Mouse (Mus musculus) cerebellum, adult 9-10 months (tissue): ENCODE data around the gene Anpep.

ENCODE experiments used
- DNase-seq: peaks from one replicate; pipeline ENCODE4 v3.0.0; 2022

Gene Anpep

DNA sequence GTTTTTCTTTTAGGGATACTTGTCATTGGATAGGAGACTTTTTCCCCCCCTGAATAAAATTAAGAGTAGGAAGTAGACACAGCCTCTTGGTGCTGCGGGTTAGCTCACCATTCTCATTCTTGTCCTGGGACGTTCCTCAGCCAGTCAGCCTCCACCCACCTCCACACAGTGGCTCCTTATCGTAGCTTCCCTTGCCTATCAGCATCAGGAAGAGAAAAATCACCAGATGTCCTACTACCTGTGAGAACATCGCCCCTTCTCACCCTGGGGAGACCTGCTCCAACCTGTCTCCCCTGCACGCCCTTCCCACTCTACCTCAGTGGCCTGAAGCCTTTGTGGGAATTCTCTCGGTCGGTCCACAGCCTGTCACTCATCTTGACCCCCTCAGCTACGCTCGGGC is at the start of gene Anpep:
Gene Anpep (minus strand): TSS at position 249 of the 400 bp plus-strand sequence.
- DNase-seq = no peak

DNA sequence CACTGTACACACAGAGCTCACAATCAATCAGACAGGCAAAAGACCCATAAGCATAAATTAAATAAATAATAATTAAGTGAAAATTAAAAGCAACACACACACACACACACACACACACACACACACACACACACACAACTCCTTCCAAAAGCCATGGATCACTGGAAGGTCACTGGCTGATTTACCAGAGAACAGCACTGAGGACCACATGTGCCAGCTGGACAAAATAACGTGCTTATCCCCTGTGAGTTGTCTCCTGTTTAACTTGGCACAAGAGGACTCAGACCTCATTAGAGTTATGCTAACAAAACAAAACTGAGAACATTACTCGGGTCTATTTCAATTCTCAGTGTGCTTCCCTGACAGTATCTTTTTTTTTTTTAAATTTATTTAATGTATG is 46.5 kb upstream of the Anpep start:
- DNase-seq = no peak

DNA sequence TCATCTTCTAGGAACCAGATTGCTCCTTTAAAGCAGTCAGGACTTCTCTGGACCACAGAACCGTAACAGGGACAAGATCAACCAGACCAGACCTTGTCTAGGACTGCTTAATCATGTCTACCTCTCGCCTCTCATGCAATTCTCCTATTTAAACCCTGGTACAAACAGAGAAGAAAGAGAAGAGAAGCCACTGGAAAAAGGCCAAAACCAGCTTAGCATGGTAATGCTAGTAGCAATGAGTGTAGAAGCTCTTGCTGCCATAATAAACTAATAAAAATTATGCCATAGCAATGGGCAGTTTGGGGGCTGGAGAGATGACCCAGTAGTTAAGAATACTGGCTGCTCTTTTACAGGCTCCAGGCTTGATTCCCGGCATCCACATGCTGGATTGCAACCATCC is 46.1 kb upstream of the Anpep start:
- no peak for DNase-seq

DNA sequence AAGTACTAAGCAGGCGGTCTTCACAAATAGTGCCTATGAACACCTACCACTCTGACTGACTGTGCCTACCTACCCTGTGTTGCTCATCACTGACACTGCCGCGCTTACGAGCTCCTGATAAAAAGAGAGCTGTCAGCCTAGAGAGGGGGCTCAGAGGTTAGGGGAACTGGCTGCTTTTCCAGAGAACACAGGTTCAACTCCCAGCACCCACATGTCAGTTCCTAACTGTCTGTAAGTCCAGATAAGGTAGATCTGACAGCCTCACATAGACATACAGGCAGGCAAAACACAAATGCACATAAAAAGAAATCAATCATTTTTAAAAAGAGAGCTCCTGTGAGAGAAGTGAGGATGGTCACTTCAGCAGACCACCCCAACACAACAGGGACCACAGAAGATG is 44.3 kb upstream of the Anpep start:
- no peak for DNase-seq

- no peak for DNase-seq
Observed at GRCm38 (mm10) chr7:79903160-79903792, 42.4 kb upstream of the Anpep start.

GRCm38 (mm10) chr7:79900753-79901152 is 39.9 kb upstream of the Anpep start:
- DNase-seq = no peak

GRCm38 (mm10) chr7:79895225-79895624 is 34.4 kb upstream of the Anpep start:
- no peak for DNase-seq

GRCm38 (mm10) chr7:79894790-79895189 is 33.9 kb upstream of the Anpep start:
- DNase-seq = no peak

DNA sequence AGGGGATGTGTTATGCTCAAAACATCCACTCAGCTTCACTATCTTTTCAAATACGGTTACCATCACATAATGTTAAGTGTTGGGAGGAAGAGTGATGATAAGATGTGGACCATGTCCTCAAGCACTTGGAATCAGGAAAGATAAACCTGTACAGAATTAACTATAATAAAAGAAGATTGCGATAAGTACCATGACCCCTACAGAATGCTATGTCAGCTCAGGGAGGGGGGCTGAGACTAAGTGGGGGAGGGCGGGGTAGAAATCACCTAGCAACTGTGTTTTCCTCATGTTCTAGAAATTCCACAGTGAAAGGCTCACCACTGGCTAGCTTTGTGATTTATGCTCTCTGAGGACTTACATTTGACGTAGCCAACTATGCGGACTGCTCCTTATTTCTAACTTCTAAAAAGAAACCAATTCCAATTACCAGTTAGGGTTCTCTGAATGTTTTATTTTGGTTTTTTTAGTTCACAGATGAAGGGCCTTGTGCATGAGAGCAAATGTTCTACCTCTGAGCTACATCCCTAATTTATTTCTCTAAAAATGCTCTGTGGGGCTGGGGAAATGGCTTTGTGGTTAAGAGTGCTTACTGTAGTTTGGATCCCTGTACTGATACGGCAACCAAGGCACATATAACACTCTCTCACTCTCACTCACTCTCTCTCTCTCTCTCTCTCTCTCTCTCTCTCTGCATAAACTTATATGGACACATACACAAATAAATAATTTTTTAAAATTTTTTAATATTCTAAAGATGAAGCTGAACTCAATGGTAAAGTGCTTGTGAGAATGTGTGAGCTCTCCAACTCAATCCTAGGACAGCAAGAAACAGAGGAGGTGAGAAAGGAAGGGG is 31.9 kb upstream of the Anpep start:
- DNase-seq = no peak

DNA sequence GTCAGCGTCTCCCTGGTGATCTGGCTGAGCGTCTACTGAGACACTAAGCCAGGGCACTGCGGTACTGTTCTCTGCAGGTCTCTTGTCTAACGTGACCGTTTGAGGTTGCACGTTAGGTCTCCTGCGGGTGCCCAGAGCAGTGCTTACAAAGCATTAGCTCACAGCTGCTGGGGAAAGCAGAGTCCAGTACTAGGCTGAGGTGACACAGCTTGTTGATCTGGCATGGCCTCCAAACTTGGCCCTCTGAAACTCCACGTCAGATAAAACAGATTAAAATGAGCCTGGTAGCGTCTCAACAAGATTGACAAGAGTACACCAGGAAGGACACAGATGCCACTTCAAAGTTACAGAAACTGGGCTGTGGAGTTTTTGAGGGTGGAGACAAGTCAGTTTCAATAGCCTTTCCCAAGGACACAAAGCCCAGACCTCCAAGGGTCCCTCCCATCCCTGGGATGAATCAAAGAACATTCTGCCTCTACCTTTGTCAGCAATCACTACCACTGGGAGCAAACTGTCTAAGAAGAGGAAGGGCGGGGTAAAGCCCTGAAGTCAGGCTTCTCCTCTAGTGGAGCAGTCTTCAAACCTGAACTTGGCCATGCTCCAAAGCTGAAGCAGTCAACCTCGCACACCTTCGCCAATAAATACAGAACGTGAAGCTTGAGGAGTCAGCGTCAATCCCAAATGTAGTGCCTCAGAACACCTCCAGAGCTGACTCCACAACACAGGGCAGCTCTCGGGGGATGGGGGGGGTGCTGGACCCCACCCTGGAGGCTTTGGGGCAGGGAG is 29.8 kb upstream of the Anpep start:
- no peak for DNase-seq

DNA sequence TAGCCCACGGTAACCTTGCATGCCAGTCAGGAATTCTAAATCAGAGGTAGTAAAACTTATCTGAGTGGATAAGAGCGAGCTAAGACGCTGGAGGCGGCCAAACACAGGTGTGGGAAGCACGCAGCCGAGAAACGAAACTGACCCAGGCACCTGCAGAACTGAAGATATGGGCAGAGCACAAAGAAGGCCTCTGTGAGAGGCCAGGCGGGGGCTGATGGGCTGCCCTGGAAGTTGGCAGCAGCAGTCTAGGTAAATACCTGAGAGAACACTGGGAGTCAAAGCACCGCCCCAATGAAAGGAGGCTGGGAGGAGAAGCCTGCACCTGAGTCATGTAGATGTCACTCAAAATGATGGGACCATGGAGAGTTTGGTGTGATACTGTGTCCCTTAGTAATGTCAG is 27.7 kb upstream of the Anpep start:
- no peak for DNase-seq

DNA sequence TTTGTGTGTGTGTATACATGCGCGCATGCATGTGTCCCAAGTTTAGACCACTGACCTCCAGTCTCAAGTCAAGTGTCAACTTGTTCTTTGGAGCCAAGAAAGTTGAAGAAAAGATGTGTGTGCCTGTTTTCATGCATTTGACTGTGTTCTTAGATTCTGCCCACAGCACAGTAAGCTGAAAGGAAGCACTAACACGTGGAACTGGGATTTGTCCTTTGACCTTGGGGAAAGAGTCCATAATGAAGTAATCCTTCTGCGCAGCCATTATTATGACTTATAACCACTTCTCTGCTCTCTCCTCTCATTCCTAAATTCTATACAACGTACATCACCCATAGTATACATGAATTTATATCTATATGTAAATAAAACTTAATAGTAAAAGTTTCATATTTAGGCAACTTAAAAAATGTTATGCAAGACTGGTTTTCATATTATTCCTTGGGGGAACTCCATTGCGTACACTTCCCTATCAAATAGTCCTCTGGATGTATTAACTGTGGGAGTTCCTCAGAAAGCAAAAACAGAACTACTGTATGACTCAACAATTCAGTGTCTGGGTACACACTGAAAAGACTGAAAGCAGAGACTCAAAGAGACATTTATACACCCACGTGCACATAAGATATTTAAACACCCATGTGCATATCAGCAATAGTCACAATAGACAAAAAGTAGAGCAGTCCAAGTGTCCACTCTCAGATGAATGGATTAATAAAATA is 22.9 kb upstream of the Anpep start:
- no peak for DNase-seq

DNA sequence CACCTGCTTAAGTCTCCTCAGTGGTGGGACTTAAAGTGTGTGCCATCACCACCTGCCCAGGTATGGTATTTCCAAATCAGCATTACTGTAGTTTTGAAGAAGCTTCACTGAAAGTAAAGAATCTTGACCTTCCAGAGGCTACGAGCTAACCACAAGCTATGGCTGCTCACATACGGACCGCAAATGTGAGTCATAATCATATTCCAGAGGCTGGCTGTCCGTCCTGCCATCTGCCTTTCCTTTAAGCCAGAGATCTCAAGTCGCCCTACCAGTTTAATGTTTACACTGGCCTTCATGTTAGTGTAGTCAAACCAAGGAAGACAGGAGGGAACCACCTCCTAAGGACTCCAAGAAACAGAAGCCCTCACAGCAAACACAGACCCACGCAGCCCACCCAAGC is 21.0 kb upstream of the Anpep start:
- no peak for DNase-seq

- DNase-seq = no peak
Observed at GRCm38 (mm10) chr7:79880998-79881397, 20.1 kb upstream of the Anpep start.

- DNase-seq = no peak
Observed at GRCm38 (mm10) chr7:79880033-79880432, 19.2 kb upstream of the Anpep start.

DNA sequence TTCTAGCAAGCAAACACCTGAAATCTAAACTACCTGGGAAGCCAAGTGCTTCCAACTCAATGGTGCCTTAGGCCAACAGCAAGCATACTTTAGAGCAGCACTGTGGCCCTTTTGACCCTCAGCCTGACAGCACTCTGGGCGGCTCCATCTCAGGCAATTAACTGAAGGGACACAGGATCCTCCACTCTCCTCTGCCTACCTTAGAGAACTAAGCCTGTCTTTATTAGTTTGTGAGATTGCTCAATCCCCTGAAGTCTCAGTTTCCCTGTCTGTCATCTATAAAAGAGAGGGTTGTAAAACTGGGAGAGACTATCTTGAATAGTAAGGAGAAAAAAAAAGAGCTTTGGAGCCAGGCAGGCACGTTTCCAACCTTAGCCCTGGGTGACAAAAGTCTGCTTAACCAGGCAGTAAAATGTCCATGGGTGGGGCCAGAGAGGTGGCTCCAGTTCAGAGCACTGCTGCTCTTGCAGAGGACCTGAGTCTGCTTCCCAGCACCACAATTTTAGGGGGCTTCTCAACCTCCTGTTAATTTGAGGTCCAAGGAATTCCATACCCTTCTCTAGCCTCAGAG is 17.7 kb upstream of the Anpep start:
- no peak for DNase-seq

DNA sequence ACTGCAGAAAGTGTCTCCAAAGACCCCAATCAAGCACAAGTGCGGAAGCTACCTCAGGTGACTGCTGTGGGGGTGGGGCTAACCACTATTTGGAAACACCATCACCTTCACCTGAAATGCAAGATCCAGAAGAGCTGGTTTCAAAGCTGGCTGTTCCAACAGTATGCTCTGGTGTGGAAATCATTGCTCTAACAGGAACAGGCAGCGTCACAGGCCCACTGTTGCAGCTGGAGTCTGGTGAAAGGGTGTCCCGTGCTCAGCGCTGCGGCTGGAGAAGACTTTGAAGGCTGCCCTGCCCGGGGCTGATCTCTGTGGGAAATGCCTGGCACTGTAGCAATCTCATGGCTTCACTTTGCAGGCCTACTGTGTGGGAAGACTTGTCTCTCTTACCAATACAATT is 12.5 kb upstream of the Anpep start:
- DNase-seq = no peak

- DNase-seq = no peak
Observed at GRCm38 (mm10) chr7:79871797-79872345, 11.0 kb upstream of the Anpep start.

DNA sequence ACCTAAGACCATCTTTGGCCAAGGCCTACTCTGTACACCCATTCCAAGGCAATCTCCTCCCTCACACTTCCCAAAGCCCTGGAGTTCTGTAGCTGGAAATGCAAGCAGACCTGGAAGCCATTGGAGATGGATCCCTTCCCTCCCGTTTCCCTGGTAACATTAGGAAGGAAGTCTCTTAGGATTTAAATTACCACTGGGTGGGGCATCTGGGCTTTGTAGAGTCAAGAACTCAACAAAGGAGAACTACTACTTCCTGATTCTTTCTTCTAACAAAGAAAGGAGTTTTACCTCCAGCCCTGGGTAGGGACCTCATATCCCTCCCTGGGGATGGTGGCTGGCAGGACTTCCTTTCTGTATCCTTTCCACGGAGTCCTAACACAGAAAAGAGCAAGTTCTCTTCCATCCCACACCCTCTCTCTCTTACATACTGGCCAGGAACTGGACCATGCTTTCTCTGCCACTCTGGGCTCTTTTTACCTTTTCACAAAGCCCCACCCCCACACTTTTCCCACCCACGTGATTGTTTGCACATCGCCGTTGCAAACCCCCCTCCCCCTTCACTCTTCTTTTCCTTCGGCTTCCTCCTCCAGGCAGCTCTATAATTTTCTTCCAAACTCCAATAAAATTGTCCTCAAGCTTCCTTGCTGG is 8.3 kb upstream of the Anpep start:
- DNase-seq = no peak

- DNase-seq = no peak
Observed at GRCm38 (mm10) chr7:79868475-79868874, 7.6 kb upstream of the Anpep start.

DNA sequence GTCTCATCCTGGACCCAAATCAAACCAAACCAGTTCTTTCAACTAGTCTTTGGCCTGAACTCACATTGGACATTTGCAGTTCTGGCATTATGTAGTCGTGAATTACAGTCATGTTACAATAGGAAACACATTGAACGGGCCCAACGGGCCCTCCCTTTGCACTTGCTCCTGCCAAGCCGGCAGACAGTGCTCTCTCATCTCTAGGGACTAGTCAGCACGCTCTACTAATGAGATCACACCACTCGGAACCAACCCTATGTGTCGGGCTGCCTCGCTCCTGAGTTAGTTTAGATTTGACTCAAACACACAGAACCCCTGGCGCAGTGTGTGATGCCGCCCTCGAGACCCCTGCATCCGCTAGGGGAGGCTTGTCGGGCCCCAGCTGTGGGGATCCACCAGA is 7.0 kb upstream of the Anpep start:
- no peak for DNase-seq
